Mouse (Mus musculus) monocyte, adult 5-6 weeks (primary cell): ENCODE data around the gene Gm10413. TPM values are rescaled to one million over a fixed set of nuclear protein-coding genes. Genes with fewer than 3 reads are reported as not detected.
"Not testable (repeated sequence)": the region's sequence is repeated elsewhere in the genome, so short reads cannot be mapped to it uniquely, and the experiment has no call there.

Source experiments
- ATAC-seq: fragments of 153-309, 156-312 bp; replicated peaks from 2 replicates; pipeline ENCODE4 v1.8.0; 2017; ENCODE audit warnings: mild to moderate bottlenecking; ENCODE audit not compliant: low TSS enrichment, insufficient number of reproducible peaks, severe bottlenecking, poor library complexity, low FRiP score
- total RNA-seq: library from RNA; stranded (forward); fragments of 200-1000, 200-491, 200-594 nt; gene quantifications from 3 replicates; pipeline ENCODE4 v1.2.3, GENCODE M21; 2017

Gene Gm10413
- total RNA-seq: not detected in 3 replicates

- not testable (repeated sequence) for ATAC-seq
Observed at GRCm38 (mm10) chr14:3394793-3395192, at the start of gene Gm10413. Gm10413 (plus strand) TSS chr14:3395093.

- ATAC-seq: not testable (repeated sequence)
Observed at GRCm38 (mm10) chr14:3412314-3412713, 17.4 kb downstream of the Gm10413 start, which contains the start of gene Gm10409. Gm10409 (plus strand) TSS chr14:3412614.

DNA sequence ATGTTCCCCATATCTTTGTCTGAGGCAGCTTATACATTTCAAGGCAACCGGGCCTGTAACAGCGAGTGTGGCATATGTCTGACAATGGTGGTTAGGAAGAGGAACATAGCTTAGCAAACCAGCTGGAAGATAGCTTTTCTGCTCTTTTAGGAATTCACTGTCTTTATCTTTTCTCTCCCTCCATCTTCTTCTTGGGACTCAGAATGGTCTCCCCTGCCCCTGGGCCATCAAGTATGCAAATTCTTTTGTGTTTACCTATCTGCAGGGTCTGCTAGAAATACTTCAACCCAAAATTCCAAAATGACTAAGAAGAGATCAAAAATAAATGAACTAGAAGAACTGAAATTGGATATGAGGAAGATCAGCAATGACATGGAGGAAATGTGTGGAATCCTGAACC is 32.9 kb downstream of the Gm10413 start, which contains the start of gene Gm3005:
Gene Gm3005, plus strand, starts transcription at position 301 of the 400 bp plus-strand sequence.
- ATAC-seq: not testable (repeated sequence)

DNA sequence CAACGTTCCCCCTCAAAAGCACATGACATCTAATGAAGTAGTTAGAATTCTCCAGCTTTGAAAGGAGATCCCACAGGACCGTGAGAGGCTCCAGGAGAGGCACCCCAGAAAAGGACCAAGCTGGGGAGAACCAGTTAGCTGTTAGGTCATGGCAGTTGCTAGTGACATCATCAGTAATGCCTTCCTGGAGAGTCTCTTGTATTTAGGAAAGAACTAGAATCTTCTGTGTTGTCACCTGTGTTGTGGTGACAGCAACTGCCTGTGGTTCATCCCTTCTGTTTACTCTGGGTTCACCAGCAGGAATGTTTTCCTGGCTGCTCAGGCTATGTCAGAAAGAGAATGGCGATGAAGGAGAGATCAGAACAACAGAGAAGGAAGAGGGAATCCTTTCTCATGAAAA is 54.2 kb downstream of the Gm10413 start, which contains the start of gene Gm10408:
Gene Gm10408, plus strand, starts transcription at position 301 of the 400 bp plus-strand sequence.
- ATAC-seq: not testable (repeated sequence)

Other genes starting within 250 kb of the Gm10413 start
- gene Gm5795, start 206.8 kb upstream of the Gm10413 start, total RNA-seq: not detected in 3 replicates
- gene D830030K20Rik, start 186.6 kb upstream of the Gm10413 start, total RNA-seq: not detected in 3 replicates
- not detected in 3 replicates for gene Gm2956, start 62.5 kb upstream of the Gm10413 start, total RNA-seq
- gene Gm10409, start 17.5 kb downstream of the Gm10413 start, total RNA-seq: not detected in 3 replicates
- not detected in 3 replicates for gene Gm3005, start 33.0 kb downstream of the Gm10413 start, total RNA-seq
- not detected in 3 replicates for gene Gm10408, start 54.3 kb downstream of the Gm10413 start, total RNA-seq
- gene Gm3012, start 239.4 kb downstream of the Gm10413 start, total RNA-seq: not detected in 3 replicates